Mouse (Mus musculus) C2C12 (cell line): ENCODE measurements around the gene Tpk1.

Experiments
- CTCF ChIP-seq: IDR thresholded peaks from one replicate; pipeline ENCODE4 v1.5.1; 2011; ENCODE audit not compliant: control insufficient read depth, insufficient read depth, insufficient read length
- MAX ChIP-seq: IDR thresholded peaks from one replicate; pipeline ENCODE4 v1.6.1; 2011; ENCODE audit warnings: mild to moderate bottlenecking, control low read depth
- MYOD1 ChIP-seq: IDR thresholded peaks from one replicate; pipeline ENCODE4 v1.6.1; 2011; ENCODE audit warnings: low read depth; ENCODE audit not compliant: control insufficient read depth, insufficient read length
- MYOG ChIP-seq: IDR thresholded peaks from one replicate; pipeline ENCODE4 v1.6.1; 2011; ENCODE audit not compliant: control insufficient read depth, insufficient read length; ENCODE audit errors: extremely low read depth

DNA sequence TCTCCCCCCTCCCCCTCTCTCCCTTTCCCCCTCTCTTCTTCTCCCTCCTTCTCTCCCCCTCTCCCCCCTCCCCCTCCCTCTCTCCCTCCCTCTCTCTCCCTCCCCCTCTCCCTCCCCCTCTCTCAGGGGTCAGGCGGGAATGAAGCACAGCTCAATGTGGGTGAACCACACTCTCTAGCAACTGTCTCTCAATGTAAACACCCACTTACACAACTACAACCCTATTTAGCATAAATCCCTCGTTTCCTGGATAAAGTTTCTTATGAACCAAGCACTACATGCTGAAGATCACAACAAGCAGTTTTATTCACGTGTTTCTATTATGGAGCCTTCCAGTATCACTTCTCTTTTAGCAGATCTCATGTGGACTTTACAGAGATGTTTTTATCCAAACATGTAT lies 281.8 kb downstream of the Tpk1 start:
- no peak for TF ChIP-seq CTCF
- no peak for TF ChIP-seq MYOD1
- TF ChIP-seq MYOG: no peak
- no peak for TF ChIP-seq MAX
